Mouse (Mus musculus) liver, postnatal 0 days (tissue): ENCODE data around the gene Lrsam1. TPM values are rescaled to one million over a fixed set of nuclear protein-coding genes. Genes with fewer than 3 reads are reported as not detected.

ENCODE experiments used
- ATAC-seq: fragments of 200-750 bp; cut with Nextera tagmentation; 2 replicates; pipeline ENCODE4 v1.8.0; 2017; ENCODE audit warnings: mild to moderate bottlenecking, moderate library complexity
- DNase-seq: peaks from one replicate; pipeline ENCODE4 v3.0.0-alpha.2; 2016
- H3K27ac ChIP-seq: fragments of 300-500 bp; sonication (generic); 2 replicates; pipeline ENCODE4 v1.5.1; 2014; ENCODE audit warnings: antibody characterized with exemption, moderate library complexity, mild to moderate bottlenecking, low read depth
- H3K27me3 ChIP-seq: fragments of 300-500 bp; sonication (generic); 2 replicates; pipeline ENCODE4 v1.6.1; 2014; ENCODE audit warnings: low read length, control low read depth, mixed read lengths; ENCODE audit not compliant: insufficient read depth
- H3K36me3 ChIP-seq: fragments of 300-500 bp; sonication (generic); replicated peaks from 2 replicates; pipeline ENCODE4 v1.6.1; 2014; ENCODE audit warnings: mild to moderate bottlenecking, control low read depth, low read length, moderate library complexity, mixed read lengths; ENCODE audit not compliant: insufficient read depth
- H3K4me1 ChIP-seq: fragments of 300-500 bp; sonication (generic); 2 replicates; pipeline ENCODE4 v1.6.1; 2014; ENCODE audit warnings: antibody characterized with exemption, mild to moderate bottlenecking, control low read depth; ENCODE audit not compliant: insufficient read depth
- H3K4me2 ChIP-seq: fragments of 300-500 bp; sonication (generic); 2 replicates; pipeline ENCODE4 v1.6.1; 2014; ENCODE audit warnings: low read depth, mild to moderate bottlenecking, low read length, moderate library complexity, mixed read lengths
- H3K4me3 ChIP-seq: fragments of 300-500 bp; sonication (generic); 2 replicates; pipeline ENCODE4 v1.5.1; 2014; ENCODE audit warnings: low read depth, low read length
- H3K9ac ChIP-seq: fragments of 300-500 bp; sonication (generic); replicated peaks from 2 replicates; pipeline ENCODE4 v1.6.1; 2014; ENCODE audit warnings: mild to moderate bottlenecking, moderate library complexity
- H3K9me3 ChIP-seq: fragments of 300-500 bp; sonication (generic); 2 replicates; pipeline ENCODE4 v1.6.1; 2016; ENCODE audit warnings: mild to moderate bottlenecking, control low read depth, low read length, mixed read lengths
- CTCF ChIP-seq: sonication (generic); IDR thresholded peaks from 2 replicates; pipeline ENCODE4 v1.5.1; 2016; ENCODE audit warnings: antibody characterized with exemption, low read depth
- EP300 ChIP-seq: IDR thresholded peaks from 2 replicates; pipeline ENCODE4 v1.6.1; 2016; ENCODE audit warnings: antibody characterized with exemption, low read depth, mild to moderate bottlenecking
- WGBS: fragments of 180-500 bp; shearing (Covaris S2); extraction: QIAGEN DNeasy Blood & Tissue Kit; methylation state at CpG from one replicate; pipeline ENCODE4 v1.1.7; 2014; ENCODE audit not compliant: insufficient replicate concordance; 5-methylcytosine and 5-hydroxymethylcytosine counted together
- polyA plus RNA-seq: library from polyadenylated mRNA; unstranded; fragments of >200 nt; fragmentation: Nextera tagmentation; extraction: Ambion mirVana; gene quantifications from 2 replicates; pipeline ENCODE4 v1.2.1, GENCODE M21; 2015

Lrsam1 gene
- polyA plus RNA-seq, 1 experiment from 2014 or later: 1.6 TPM

DNA sequence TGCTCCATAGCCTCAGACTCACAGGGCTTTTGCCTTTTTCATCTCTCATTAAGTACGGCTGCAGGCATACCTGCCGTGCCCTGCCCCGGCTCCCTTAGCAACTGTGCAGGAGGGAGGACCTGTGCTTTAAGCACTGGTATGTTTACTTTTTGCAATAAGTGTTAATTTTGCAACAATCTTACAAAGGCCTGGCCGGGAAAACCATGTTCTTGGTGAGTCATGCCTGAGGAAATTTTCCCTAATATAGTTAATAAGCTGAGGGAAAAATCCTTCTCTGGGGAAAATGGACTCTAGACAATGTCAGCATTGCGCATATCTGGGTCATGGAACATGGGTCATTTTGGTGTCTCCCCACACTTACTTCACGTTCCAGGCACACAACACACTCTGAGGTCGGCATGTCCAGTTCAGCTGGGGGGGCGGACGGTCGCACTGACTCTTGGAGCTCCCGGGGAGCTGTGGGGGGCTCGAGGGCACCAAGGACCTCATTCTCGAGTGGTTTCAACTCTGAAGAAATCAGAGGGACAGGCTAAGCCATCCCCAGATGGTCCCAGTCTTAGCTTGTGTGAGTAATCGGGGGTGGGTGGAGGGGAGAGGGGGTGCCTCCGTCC is 33.7 kb downstream of the Lrsam1 start:
- 52% methylated on average over 15 of the region's 15 CpGs for WGBS

GRCm38 (mm10) chr2:32926330-32927075 is 34.9 kb downstream of the Lrsam1 start:
- H3K27ac ChIP-seq: no peak overlapping the region
- 83% methylated on average over 11 of the region's 12 CpGs for WGBS
- ATAC-seq: no peak

More for the DNA sequence above, 33.7 kb downstream of the Lrsam1 start:
- H3K27ac ChIP-seq: peak overlapping the region; percentile 68; the same call in 1 of the 2 replicates
- ATAC-seq (no peak), DNase-seq (no peak)
- no peak for TF ChIP-seq EP300
- no peak for TF ChIP-seq CTCF
- peaks cover 4% of the 10 kb centered on the region; the same call in 1 of the 2 replicates for H3K4me1 ChIP-seq
- H3K9me3 ChIP-seq: no peaks in the 10 kb centered on the region
- no peak overlapping the region for H3K4me3 ChIP-seq
- no peak overlapping the region for H3K4me2 ChIP-seq
- peaks cover 12% of the 10 kb centered on the region for H3K36me3 ChIP-seq
- H3K9ac ChIP-seq: no peak overlapping the region
- H3K27me3 ChIP-seq: no peaks in the 10 kb centered on the region

GRCm38 (mm10) chr2:32924306-32924844 is 37.0 kb downstream of the Lrsam1 start:
- peaks cover 1% of the 10 kb centered on the region; the same call in 1 of the 2 replicates for H3K4me1 ChIP-seq
- H3K27me3 ChIP-seq: no peaks in the 10 kb centered on the region
- H3K9ac ChIP-seq: no peak overlapping the region
- 73% methylated on average over 10 of the region's 10 CpGs for WGBS
- no peak overlapping the region for H3K4me2 ChIP-seq
- no peaks in the 10 kb centered on the region for H3K9me3 ChIP-seq
- no peak overlapping the region for H3K27ac ChIP-seq
- no peak overlapping the region for H3K4me3 ChIP-seq
- ATAC-seq (no peak), DNase-seq (no peak)
- TF ChIP-seq CTCF: no peak
- TF ChIP-seq EP300: no peak
- peaks cover 26% of the 10 kb centered on the region for H3K36me3 ChIP-seq

More at GRCm38 (mm10) chr2:32926330-32927075, 34.9 kb downstream of the Lrsam1 start:
- no peak overlapping the region for H3K4me3 ChIP-seq
- no peaks in the 10 kb centered on the region for H3K27me3 ChIP-seq
- TF ChIP-seq CTCF: no peak
- no peak for TF ChIP-seq EP300
- H3K36me3 ChIP-seq: peaks cover 19% of the 10 kb centered on the region
- DNase-seq: no peak
- H3K9ac ChIP-seq: no peak overlapping the region
- H3K9me3 ChIP-seq: no peaks in the 10 kb centered on the region
- H3K4me2 ChIP-seq: no peak overlapping the region
- H3K4me1 ChIP-seq: peaks cover 4% of the 10 kb centered on the region; the same call in 1 of the 2 replicates

DNA sequence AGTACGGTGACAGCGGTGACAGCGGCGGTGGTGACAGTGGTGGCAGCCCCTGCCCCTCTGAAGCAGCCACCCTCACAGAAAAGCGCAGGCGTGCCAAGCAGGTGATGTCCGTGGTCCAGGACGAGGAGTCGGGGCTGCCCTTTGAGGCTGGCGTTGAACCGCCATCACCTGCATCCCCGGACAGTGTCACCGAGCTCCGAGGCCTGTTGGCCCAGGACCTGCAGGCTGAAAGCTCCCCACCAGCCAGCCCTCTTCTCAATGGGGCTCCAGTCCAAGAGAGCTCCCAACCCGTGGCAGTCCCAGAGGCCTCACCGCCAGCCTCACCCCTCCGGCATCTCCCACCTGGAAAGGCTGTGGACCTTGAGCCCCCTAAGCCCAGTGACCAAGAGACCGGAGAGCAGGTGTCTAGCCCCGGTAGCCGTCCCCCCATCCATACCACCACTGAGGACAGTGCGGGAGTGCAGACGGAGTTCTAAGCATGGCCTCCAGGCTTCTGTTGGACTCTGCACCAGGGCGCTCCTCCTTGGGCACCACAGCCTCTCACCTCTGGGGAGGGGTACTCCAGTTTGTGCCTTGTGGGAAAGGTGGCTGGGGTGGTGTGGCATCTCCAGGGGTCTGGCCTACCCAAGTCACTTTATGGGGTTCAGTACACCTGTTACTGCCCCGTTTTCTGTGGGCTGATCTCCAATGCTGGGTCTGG is 37.7 kb downstream of the Lrsam1 start:
- H3K4me3 ChIP-seq: no peak overlapping the region
- no peak overlapping the region for H3K27ac ChIP-seq
- H3K9ac ChIP-seq: no peak overlapping the region
- H3K9me3 ChIP-seq: no peaks in the 10 kb centered on the region
- ATAC-seq (no peak), DNase-seq (no peak)
- TF ChIP-seq CTCF: no peak
- TF ChIP-seq EP300: no peak
- H3K27me3 ChIP-seq: no peaks in the 10 kb centered on the region
- WGBS: 89% methylated on average over 24 of the region's 24 CpGs
- no peaks in the 10 kb centered on the region; the same call in 1 of the 2 replicates for H3K4me1 ChIP-seq
- H3K36me3 ChIP-seq: peaks cover 27% of the 10 kb centered on the region
- H3K4me2 ChIP-seq: no peak overlapping the region

GRCm38 (mm10) chr2:32922564-32922963 is 38.9 kb downstream of the Lrsam1 start:
- ATAC-seq (no peak), DNase-seq (no peak)
- Histone ChIP-seq H3K4me2 (no peak overlapping the region), H3K9me3 (no peaks in the 10 kb centered on the region), H3K27ac (no peak overlapping the region), H3K4me3 (no peak overlapping the region), H3K27me3 (no peaks in the 10 kb centered on the region), H3K4me1 (no peaks in the 10 kb centered on the region; the same call in none of the 2 replicates), H3K9ac (no peak overlapping the region), H3K36me3 (peaks cover 27% of the 10 kb centered on the region)
- TF ChIP-seq CTCF (no peak), EP300 (no peak)
- WGBS: 86% methylated on average over 13 of the region's 13 CpGs
